Mouse (Mus musculus): ENCODE measurements at regions not wholly inside any gene's neighbourhood (a gene's known extent, or its start where the extent isn't known, plus 50 kb on each side); places are given as distances from the start of the nearest gene placed in this dataset.

- ATAC-seq (replicated peaks; ENCODE audit: low FRiP score, low TSS enrichment, poor library complexity, severe bottlenecking) = no peak
These were observed 63.0 kb upstream of the Adamts5 start for GRCm38 (mm10) chr16:85964352-85965210.

DNA sequence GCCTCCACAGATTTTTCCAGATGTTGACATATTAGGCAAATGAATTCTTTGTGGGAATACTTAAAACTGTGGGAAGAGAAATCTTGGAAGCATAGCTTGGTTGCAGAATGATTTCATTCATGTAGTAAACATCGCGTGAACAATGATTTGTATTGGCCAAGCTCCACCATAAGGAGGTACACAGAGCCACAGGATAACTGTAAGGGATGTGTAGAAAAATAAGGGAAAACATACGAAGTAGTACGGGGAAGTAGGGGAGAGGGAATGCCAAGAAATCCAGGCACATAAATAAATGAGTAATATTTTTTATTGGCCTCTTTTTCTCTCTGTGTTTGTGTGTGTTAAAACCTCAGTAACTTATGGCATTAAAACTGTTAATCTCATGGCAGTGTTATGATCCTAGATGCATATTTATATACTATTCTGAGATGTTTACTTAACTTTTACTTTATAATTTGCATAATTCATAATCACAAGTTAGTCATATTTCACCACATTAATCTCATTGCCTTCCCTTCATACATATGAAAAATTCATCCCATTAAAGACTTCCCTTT, 54.5 kb upstream of the Adamts5 start:
- no peak for ATAC-seq (replicated peaks; ENCODE audit: low FRiP score, low TSS enrichment, poor library complexity, severe bottlenecking)

DNA sequence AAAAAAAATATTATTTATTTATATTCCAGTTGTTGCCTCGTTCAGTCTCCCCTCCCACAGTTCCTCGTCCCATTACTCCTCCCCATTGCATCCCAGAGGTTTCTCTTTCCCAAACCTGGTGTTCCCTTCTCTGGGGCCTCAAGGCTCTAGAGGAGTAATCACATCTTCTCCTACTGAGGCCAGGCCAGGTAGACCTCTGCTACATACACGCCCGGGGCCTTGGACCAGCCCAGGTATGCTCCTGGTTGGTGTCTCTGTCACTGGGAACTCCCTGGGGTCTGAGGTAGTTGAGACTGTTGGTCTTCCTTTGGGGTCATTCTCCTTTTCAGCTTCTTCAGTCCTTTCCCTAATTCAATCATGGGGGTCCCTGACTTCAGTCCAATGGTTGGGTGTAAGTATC, 50.0 kb upstream of the Adamts5 start:
- ATAC-seq (replicated peaks; ENCODE audit: low FRiP score, low TSS enrichment, poor library complexity, severe bottlenecking) = no peak
